Mouse (Mus musculus) E14TG2a.4 (cell line): Measurements from ENCODE around the gene Mpg.

Experiments used
- H3K27me3 ChIP-seq: 2 replicates; pipeline ENCODE4 v1.6.1; 2014; ENCODE audit warnings: low read length, control low read depth; ENCODE audit not compliant: insufficient read depth
- H3K36me3 ChIP-seq: 2 replicates; pipeline ENCODE4 v1.6.1; 2014; ENCODE audit warnings: low read length, control low read depth; ENCODE audit not compliant: insufficient read depth
- H3K4me1 ChIP-seq: replicated peaks from 2 replicates; pipeline ENCODE4 v1.6.1; 2014; ENCODE audit warnings: low read depth, low read length, control low read depth
- H3K4me3 ChIP-seq: replicated peaks from 2 replicates; pipeline ENCODE4 v1.5.1; 2014; ENCODE audit warnings: mild to moderate bottlenecking, low read length
- H3K9me3 ChIP-seq: 2 replicates; pipeline ENCODE4 v1.6.1; 2014; ENCODE audit warnings: low read length, control low read depth
- CTCF ChIP-seq: conservative IDR thresholded peaks from 2 replicates; pipeline ENCODE4 v1.5.1; 2014; ENCODE audit warnings: low read length
- NANOG ChIP-seq: IDR thresholded peaks from 2 replicates; pipeline ENCODE4 v1.6.1; 2014; ENCODE audit warnings: borderline replicate concordance, low read length, mixed read lengths
- POU5F1 ChIP-seq: IDR thresholded peaks from 2 replicates; pipeline ENCODE4 v1.6.1; 2014; ENCODE audit warnings: low read length, borderline replicate concordance

The Mpg gene

DNA sequence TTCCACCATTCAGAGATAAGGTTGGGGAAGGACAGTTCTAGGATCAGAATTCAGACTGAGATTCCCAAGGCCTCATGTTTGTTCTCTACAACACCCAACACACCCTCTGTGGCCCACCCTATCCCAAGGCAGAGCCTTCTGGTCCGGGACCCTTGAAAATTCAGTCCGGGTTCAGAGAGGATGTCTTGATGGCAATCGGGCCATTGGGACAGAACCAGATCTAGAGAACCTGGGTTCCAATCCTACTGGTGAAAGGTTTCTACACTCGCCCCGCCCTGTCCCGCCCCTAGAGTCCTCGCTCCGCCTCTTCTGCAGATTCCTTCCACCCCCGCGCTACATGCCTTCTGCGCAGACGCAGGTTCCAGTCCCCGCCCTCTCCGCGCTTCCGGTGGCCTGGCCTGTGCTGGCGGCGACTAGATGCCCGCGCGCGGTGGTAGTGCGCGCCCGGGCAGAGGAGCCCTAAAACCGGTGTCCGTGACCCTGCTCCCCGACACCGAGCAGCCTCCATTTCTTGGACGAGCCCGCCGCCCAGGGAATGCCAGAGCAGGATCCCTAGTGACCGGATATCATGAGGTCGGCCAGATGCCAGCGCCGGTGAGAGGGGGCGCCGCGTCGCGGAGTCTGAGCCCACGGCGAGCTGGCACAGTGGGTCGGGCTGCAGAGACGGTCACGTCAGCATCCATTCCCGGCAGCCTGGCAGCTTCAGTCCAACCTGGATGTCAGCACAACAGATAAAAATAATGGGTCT is at the start of gene Mpg:
Mpg (plus strand) TSS at position 382 of the 748 bp plus-strand sequence.
- H3K9me3 ChIP-seq: no peaks in the 10 kb centered on the region
- H3K4me3 ChIP-seq: peak within 1 kb of the TSS; percentile 91
- H3K36me3 ChIP-seq: peaks cover 37% of the 10 kb centered on the region
- peaks cover 51% of the 10 kb centered on the region for H3K4me1 ChIP-seq
- TF ChIP-seq CTCF (no peak), POU5F1 (no peak), NANOG (no peak)
- H3K27me3 ChIP-seq: peaks cover 31% of the 10 kb centered on the region

DNA sequence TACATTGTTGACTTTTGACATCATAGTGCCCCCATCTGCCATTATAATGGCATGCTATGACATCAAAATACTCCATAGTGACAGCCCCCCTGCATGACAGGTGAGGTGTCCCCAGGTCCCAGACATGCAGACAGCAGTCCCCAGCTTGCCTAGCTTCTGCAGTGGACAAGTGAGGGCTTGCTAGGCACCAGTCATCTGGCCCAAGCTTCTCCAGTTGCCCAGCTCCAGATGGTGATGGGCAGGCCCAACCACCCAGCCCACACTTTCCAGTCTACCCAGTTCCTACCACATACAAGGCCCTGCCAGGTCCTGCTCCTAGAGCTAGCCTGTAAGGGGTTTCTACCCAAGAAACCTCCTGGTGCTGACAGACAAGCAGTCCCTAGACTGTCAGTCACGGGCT is 47.8 kb upstream of the Mpg start:
- Histone ChIP-seq H3K36me3 (no peaks in the 10 kb centered on the region), H3K27me3 (0 out of 2 replicates have a peak, but pooled peaks cover 4% of the 10 kb centered on the region), H3K4me1 (no peaks in the 10 kb centered on the region), H3K4me3 (no peak overlapping the region), H3K9me3 (peaks cover 4% of the 10 kb centered on the region)
- TF ChIP-seq POU5F1 (no peak), NANOG (no peak), CTCF (no peak)

DNA sequence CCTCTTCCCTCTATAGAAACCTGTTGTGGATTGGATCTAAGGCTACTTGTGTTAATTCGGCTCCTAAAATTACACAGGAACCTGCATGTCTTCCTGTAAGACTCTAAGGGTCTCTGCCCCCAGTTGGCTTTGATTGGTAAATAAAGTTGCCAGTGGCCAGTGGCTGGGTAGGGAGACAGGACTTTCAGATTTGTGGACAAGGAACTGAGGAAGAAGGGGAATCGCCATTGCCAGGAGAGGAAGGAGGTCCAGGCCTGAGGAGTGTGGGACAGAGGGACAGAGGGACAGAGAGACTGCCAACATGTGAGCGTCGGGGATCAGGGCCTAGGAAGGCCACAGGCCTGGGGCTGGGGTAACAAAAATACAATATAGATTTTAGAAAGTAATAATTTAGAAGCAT is 45.1 kb upstream of the Mpg start:
- Histone ChIP-seq H3K4me1 (0 out of 2 replicates have a peak, but pooled peaks cover 2% of the 10 kb centered on the region), H3K36me3 (no peaks in the 10 kb centered on the region), H3K4me3 (no peak overlapping the region), H3K27me3 (0 out of 2 replicates have a peak, but pooled peaks cover 4% of the 10 kb centered on the region), H3K9me3 (peaks cover 4% of the 10 kb centered on the region)
- TF ChIP-seq POU5F1: no peak
- no peak for TF ChIP-seq CTCF
- TF ChIP-seq NANOG: no peak

DNA sequence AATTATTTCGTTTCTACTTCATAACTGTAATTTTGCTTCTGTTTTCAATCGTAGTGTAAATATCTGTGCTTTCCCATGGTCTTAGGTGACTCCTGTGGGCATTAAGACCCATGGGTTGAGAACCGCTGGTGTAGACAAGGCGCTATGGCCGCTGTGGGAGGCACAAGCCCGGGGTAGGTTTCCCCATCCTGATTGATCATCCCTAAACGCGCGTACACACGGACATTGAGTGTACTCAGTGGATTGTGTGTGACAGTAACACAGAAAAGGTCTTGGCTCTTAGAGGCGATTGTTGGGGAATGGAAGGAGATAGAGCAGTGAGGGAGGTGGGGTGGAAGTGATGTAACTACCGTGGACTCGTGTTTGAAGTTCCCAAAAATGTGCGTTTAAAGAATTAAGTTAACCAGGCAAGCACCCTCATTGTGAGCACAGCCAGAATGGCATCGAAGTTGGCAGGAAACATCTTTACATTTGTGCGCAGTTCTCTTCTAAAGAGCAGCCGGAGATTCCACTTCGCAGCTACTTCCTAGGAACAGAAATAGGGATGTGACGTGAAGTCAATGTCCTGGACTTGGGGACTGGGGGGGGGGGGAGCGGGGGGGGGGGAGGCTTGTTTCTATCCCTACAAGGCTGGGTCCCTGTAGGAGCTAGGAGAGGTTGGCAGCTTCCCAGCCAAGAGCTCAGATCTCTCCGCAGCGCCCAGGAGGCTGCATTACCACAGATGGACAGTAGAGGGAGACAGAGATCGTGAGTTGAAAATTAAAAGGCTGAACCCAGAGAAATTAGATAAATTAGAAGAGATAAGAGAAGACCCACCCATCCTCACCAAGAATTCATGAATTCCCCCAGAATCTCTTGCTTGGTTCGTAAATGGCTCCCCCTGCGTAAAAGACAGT is 44.1 kb upstream of the Mpg start:
- TF ChIP-seq POU5F1 (no peak), CTCF (peak; percentile 96)
- Histone ChIP-seq H3K4me3 (no peak overlapping the region), H3K4me1 (0 out of 2 replicates have a peak, but pooled peaks cover 2% of the 10 kb centered on the region)

DNA sequence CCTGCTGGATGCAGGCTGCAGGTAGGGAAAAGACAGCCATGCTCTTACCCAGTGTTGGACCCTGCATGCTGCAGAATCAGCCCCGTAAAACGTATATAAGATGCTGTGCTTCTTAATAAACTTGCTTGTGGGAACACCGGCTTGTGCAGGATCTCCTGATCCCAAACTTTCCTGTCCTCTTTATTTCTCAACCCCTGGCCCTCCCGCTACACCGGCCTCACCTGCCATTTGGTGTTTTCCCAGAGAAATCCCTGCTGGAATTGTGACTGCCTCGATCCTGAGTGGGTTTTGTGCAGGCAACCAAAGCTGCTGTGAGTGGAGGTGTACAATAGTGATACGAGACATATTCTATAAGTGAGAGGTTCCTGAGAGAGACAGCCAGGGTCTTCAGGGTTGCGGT is 41.8 kb upstream of the Mpg start:
- no peaks in the 10 kb centered on the region for H3K36me3 ChIP-seq
- H3K27me3 ChIP-seq: 0 out of 2 replicates have a peak, but pooled peaks cover 4% of the 10 kb centered on the region
- H3K4me3 ChIP-seq: no peak overlapping the region
- H3K4me1 ChIP-seq: peaks cover 4% of the 10 kb centered on the region
- no peaks in the 10 kb centered on the region for H3K9me3 ChIP-seq
- no peak for TF ChIP-seq NANOG
- no peak for TF ChIP-seq CTCF
- TF ChIP-seq POU5F1: no peak

More for the DNA sequence above, 44.1 kb upstream of the Mpg start:
- Histone ChIP-seq H3K27me3 (0 out of 2 replicates have a peak, but pooled peaks cover 4% of the 10 kb centered on the region), H3K9me3 (peaks cover 4% of the 10 kb centered on the region), H3K36me3 (no peaks in the 10 kb centered on the region)

DNA sequence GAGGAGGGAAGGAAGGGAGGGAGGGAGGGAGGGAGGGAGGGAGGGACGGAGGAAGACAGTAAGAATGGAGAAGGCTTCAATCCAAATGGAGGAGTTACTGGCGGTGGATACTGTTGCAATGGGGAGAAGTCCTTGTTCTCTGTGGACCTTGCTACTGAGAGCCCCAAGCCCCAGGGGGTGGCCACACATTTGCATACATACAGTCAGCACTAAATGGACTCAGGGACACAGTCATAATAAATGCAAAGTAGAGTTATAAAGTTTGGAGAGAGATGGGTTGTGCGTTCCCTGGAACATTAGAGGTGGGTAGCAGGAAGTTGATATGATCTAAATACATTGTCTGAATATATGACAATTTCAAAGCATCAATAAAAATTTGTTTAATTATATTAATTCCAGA is 40.3 kb upstream of the Mpg start:
- H3K9me3 ChIP-seq: no peaks in the 10 kb centered on the region
- peaks cover 12% of the 10 kb centered on the region; the same call in 1 of the 2 replicates for H3K27me3 ChIP-seq
- no peaks in the 10 kb centered on the region for H3K36me3 ChIP-seq
- no peak overlapping the region for H3K4me3 ChIP-seq
- TF ChIP-seq POU5F1 (no peak), CTCF (no peak), NANOG (no peak)
- H3K4me1 ChIP-seq: peaks cover 20% of the 10 kb centered on the region

DNA sequence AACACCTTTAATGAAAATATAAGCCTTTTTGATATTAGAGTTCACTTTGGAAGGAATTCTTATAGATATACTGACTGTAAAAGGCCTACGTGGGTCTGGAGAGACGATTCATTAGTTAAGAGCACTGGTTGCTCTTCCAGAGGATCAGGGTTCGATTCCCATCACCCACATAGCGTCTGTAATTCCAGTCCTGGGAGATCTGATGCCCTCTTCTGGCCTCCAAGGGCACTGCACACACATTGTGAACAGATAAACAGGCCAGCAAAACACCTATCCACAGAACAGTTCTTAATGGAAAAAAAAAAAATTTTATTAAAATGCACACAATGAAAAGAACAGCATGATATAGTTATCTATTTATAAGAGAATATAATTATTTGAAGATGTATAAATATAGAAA is 39.0 kb upstream of the Mpg start:
- TF ChIP-seq CTCF: peak; percentile 68
- no peak for TF ChIP-seq NANOG
- Histone ChIP-seq H3K27me3 (peaks cover 14% of the 10 kb centered on the region), H3K4me3 (no peak overlapping the region), H3K36me3 (no peaks in the 10 kb centered on the region), H3K9me3 (no peaks in the 10 kb centered on the region), H3K4me1 (peaks cover 22% of the 10 kb centered on the region)

DNA sequence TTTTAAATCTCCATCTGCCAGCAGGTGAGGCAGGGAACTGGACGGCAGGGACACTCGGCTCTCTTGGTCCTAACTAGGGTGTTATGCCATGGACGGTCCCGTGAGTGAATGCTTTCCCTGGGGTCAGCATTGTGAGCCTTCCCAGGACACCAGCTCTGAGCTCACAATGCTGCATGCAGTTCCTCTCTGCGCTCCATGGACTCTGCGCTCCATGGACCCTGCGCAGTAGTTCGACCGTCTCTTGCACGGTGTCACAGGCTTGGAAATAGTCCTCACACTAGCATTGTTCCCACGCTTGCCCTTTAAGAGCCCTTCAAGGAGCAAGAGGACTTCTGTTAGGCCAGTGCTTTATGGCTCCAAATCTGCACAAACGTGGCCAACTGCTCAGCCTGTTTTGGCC is 37.4 kb upstream of the Mpg start:
- H3K4me1 ChIP-seq: peaks cover 27% of the 10 kb centered on the region
- no peaks in the 10 kb centered on the region for H3K36me3 ChIP-seq
- TF ChIP-seq CTCF: no peak
- TF ChIP-seq NANOG: no peak
- no peak for TF ChIP-seq POU5F1
- H3K27me3 ChIP-seq: peaks cover 18% of the 10 kb centered on the region
- no peaks in the 10 kb centered on the region for H3K9me3 ChIP-seq
- no peak overlapping the region for H3K4me3 ChIP-seq
